Mouse (Mus musculus) lung, adult 2 months (tissue): Measurements from ENCODE around the gene Rnf39.

Source experiments
- CTCF ChIP-seq: fragments of 200-500 bp; IDR thresholded peaks from 2 replicates; pipeline ENCODE4 v1.5.1; 2011; ENCODE audit warnings: mild to moderate bottlenecking, low read length, control low read depth; ENCODE audit not compliant: insufficient read depth
- POLR2A ChIP-seq: fragments of 200-500 bp; IDR thresholded peaks from 2 replicates; pipeline ENCODE4 v1.6.1; 2011; ENCODE audit warnings: low read depth, mild to moderate bottlenecking, control low read depth, low read length, borderline replicate concordance; ENCODE audit errors: extremely low read depth

DNA sequence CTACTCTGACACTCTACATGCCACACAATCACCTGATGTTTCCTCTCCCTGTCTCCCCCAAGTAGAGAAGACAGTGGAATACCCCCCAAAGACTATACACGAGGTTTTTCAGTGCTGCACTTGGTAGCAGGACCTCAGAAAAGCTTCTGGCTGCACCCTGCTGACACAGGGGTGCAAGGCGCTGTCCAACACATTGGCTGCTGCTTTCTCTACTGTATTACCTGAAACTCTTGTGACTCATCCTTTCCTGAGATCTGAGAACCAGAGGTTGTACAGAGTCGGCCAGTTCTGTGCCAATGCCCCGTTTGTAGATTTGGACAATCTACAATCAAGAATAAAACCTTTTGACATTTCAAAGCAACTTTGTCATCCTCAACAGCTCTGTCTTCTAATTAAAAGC lies 32.9 kb upstream of the Rnf39 start:
- TF ChIP-seq POLR2A = no peak
- TF ChIP-seq CTCF = no peak
